Mouse (Mus musculus): ENCODE measurements around the gene Tbx15.

DNA sequence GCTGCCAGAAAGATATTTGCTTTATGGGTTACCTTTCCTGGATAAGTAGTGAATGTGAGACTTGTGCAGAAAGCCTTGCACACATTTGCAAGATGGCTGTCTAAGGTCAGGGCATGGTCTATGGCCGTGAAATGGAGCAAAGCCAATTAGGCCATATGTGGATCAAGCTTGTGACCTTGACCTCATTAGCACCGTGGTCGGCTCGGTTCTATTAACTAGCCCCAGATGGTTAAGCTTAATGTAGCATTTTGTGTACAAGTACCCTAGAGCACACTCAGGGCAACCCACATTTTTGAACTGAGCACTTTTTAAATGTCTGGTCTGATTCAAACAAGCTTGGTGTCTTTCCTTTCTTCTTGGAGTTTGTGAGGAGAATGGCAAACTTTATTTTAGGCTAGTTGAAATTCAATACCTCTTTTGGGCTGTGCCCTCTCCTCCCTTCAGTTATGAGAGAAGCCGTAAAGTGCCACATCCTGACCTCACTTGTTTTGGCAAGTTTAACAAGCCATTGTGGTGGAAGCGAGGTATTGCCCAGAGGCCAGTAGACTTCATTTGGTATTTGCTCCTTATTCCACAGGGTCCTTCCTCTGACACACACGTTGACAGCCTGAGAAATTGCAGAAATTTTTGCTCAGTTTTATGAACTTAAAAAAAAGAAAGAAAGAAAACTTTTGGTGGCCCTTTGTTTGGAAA is 71.9 kb downstream of the Tbx15 start:
- TF ChIP-seq CTCF (IDR thresholded peaks at IDR 0.05; ENCODE audit: control insufficient read depth, insufficient read depth, insufficient read length) (no peak), MYOG (IDR thresholded peaks at IDR 0.05; ENCODE audit: control insufficient read depth, extremely low read depth, insufficient read length) (no peak), MAX (IDR thresholded peaks at IDR 0.05) (no peak), MYOD1 (IDR thresholded peaks at IDR 0.05; ENCODE audit: control insufficient read depth, insufficient read length, low read depth) (no peak), USF1 (IDR thresholded peaks at IDR 0.05; ENCODE audit: low read depth) (no peak), FOSL1 (IDR thresholded peaks at IDR 0.05; ENCODE audit: insufficient read depth, low read length, poor library complexity, severe bottlenecking) (no peak)
